Mouse (Mus musculus): ENCODE data around the gene Chka.

The Chka gene

GRCm38 (mm10) chr19:3913692-3914091 lies 62.1 kb downstream of the Chka start:
- CTCF ChIA-PET = interaction anchor here (1.5 kb wide), 1 partner anchor 23 kb away, joined by 3 read pairs; no protein-coding TSS in a partner anchor

- CTCF ChIA-PET = no interaction called here
These were observed 63.0 kb downstream of the Chka start for GRCm38 (mm10) chr19:3914535-3914934.

- CTCF ChIA-PET = interaction anchor here (0.7 kb wide), 1 partner anchor 14 kb away, joined by 3 read pairs; no protein-coding TSS in a partner anchor
These were observed 65.2 kb downstream of the Chka start for GRCm38 (mm10) chr19:3916727-3917126.

- CTCF ChIA-PET = interaction anchor here (0.7 to 0.8 kb wide), 2 partner anchors 16 to 107 kb away, joined by 3 read pairs; no protein-coding TSS in a partner anchor
These were observed 68.4 kb downstream of the Chka start for GRCm38 (mm10) chr19:3919928-3920327.

GRCm38 (mm10) chr19:3922661-3923371 lies 71.2 kb downstream of the Chka start:
- CTCF ChIA-PET = interaction anchor here (0.6 to 0.9 kb wide), 3 partner anchors 19 to 66 kb away, joined by 3 read pairs; no protein-coding TSS in a partner anchor

- CTCF ChIA-PET = no interaction called here
These were observed 72.0 kb downstream of the Chka start for GRCm38 (mm10) chr19:3923586-3923985.

GRCm38 (mm10) chr19:3924190-3924589 lies 72.6 kb downstream of the Chka start:
- CTCF ChIA-PET = no interaction called here

GRCm38 (mm10) chr19:3924868-3925267 lies 73.3 kb downstream of the Chka start:
- CTCF ChIA-PET = no interaction called here

- CTCF ChIA-PET = no interaction called here
These were observed 74.3 kb downstream of the Chka start for GRCm38 (mm10) chr19:3925859-3926258.

GRCm38 (mm10) chr19:3926279-3926678 lies 74.7 kb downstream of the Chka start:
- CTCF ChIA-PET = interaction anchor here (0.5 kb wide), 1 partner anchor 22 kb away, joined by 3 read pairs; no protein-coding TSS in a partner anchor

- CTCF ChIA-PET = interaction anchor here (0.5 kb wide), 1 partner anchor 22 kb away, joined by 3 read pairs; no protein-coding TSS in a partner anchor
These were observed 75.1 kb downstream of the Chka start for GRCm38 (mm10) chr19:3926685-3927084.

- CTCF ChIA-PET = interaction anchor here (0.5 to 0.7 kb wide), 2 partner anchors 191 to 404 kb away, joined by 3 to 24 read pairs; no protein-coding TSS in a partner anchor
These were observed 76.4 kb downstream of the Chka start for GRCm38 (mm10) chr19:3927989-3928388.

GRCm38 (mm10) chr19:3928779-3929178 lies 77.2 kb downstream of the Chka start:
- CTCF ChIA-PET = interaction anchor here (0.7 kb wide), 1 partner anchor 403 kb away, joined by 24 read pairs; no protein-coding TSS in a partner anchor

GRCm38 (mm10) chr19:3929211-3929941 lies 77.8 kb downstream of the Chka start, which contains the start of gene Aldh3b1:
Gene Aldh3b1 (minus strand): TSS chr19:3929808.
- CTCF ChIA-PET = interaction anchor here (0.6 kb wide), 1 partner anchor 28 kb away, joined by 4 read pairs; no protein-coding TSS in a partner anchor

- CTCF ChIA-PET = interaction anchor here (0.5 to 0.6 kb wide), 2 partner anchors 13 to 29 kb away, joined by 3 to 4 read pairs; no protein-coding TSS in a partner anchor
These were observed 78.9 kb downstream of the Chka start for GRCm38 (mm10) chr19:3930262-3931057.

- CTCF ChIA-PET = no interaction called here
These were observed 80.1 kb downstream of the Chka start for GRCm38 (mm10) chr19:3931716-3932115.

GRCm38 (mm10) chr19:3935032-3935895 lies 83.7 kb downstream of the Chka start, which contains the start of gene Unc93b1:
Gene Unc93b1 (plus strand): TSS chr19:3935186.
- CTCF ChIA-PET = interaction anchor here (0.5 to 0.9 kb wide), 3 partner anchors 9 to 298 kb away, joined by 3 to 4 read pairs (median 3); no protein-coding TSS in a partner anchor

GRCm38 (mm10) chr19:3935896-3936850 lies 84.6 kb downstream of the Chka start:
- CTCF ChIA-PET = interaction anchor here (0.5 to 0.9 kb wide), 3 partner anchors 8 to 23 kb away, joined by 3 read pairs; partner anchors contain the start of gene Ndufs8

GRCm38 (mm10) chr19:3942315-3942714 lies 90.7 kb downstream of the Chka start:
- CTCF ChIA-PET = interaction anchor here (1.0 kb wide), 1 partner anchor 20 kb away, joined by 3 read pairs; no protein-coding TSS in a partner anchor
